Mouse (Mus musculus) midbrain, embryonic 16.5 days (tissue): ENCODE results near the gene Ankrd12. TPM values are rescaled to one million over a fixed set of nuclear protein-coding genes. Genes with fewer than 3 reads are reported as not detected.

Source experiments
- ATAC-seq: fragments of 200-750 bp; cut with Nextera tagmentation; 2 replicates; pipeline ENCODE4 v1.8.0; 2017; ENCODE audit warnings: moderate TSS enrichment
- H3K27ac ChIP-seq: fragments of 300-500 bp; sonication (generic); 2 replicates; pipeline ENCODE4 v1.5.1; 2014; ENCODE audit warnings: mild to moderate bottlenecking, low read length, mixed read lengths
- H3K27me3 ChIP-seq: fragments of 300-500 bp; sonication (generic); 2 replicates; pipeline ENCODE4 v1.6.1; 2014; ENCODE audit warnings: low read depth, low read length, mixed read lengths; ENCODE audit not compliant: control insufficient read depth, insufficient read depth
- H3K36me3 ChIP-seq: fragments of 300-500 bp; sonication (generic); 2 replicates; pipeline ENCODE4 v1.6.1; 2014; ENCODE audit warnings: mild to moderate bottlenecking, low read length, moderate library complexity, mixed read lengths; ENCODE audit not compliant: control insufficient read depth, insufficient read depth
- H3K4me1 ChIP-seq: fragments of 300-500 bp; sonication (generic); 2 replicates; pipeline ENCODE4 v1.6.1; 2014; ENCODE audit warnings: mild to moderate bottlenecking, low read length, mixed read lengths; ENCODE audit not compliant: control insufficient read depth, insufficient read depth
- H3K4me2 ChIP-seq: fragments of 300-500 bp; sonication (generic); 2 replicates; pipeline ENCODE4 v1.6.1; 2014; ENCODE audit warnings: mild to moderate bottlenecking, low read length, mixed read lengths
- H3K4me3 ChIP-seq: fragments of 300-500 bp; sonication (generic); 2 replicates; pipeline ENCODE4 v1.5.1; 2014; ENCODE audit warnings: low read depth, mild to moderate bottlenecking, low read length, moderate library complexity, mixed read lengths
- H3K9ac ChIP-seq: fragments of 300-500 bp; sonication (generic); 2 replicates; pipeline ENCODE4 v1.6.1; 2014; ENCODE audit warnings: low read depth, low read length, mixed read lengths
- H3K9me3 ChIP-seq: fragments of 300-500 bp; sonication (generic); replicated peaks from 2 replicates; pipeline ENCODE4 v1.6.1; 2014; ENCODE audit warnings: mild to moderate bottlenecking, low read length, mixed read lengths; ENCODE audit not compliant: control insufficient read depth, poor library complexity, severe bottlenecking
- whole genome bisulfite sequencing: fragments of 180-500 bp; shearing (Covaris S2); extraction: QIAGEN DNeasy Blood & Tissue Kit; methylation state at CpG from one replicate; pipeline ENCODE4 v1.1.7; 2014; 5-methylcytosine and 5-hydroxymethylcytosine counted together
- polyA plus RNA-seq: library from polyadenylated mRNA; unstranded; fragments of >200 nt; fragmentation: Nextera tagmentation; extraction: Ambion mirVana; gene quantifications from 2 replicates; pipeline ENCODE4 v1.2.1, GENCODE M21; 2015

Ankrd12 gene
- polyA plus RNA-seq, 1 experiment from 2014 or later = 198 TPM

GRCm38 (mm10) chr17:65952083-65952482 lies 124.8 kb downstream of the Ankrd12 start:
- WGBS = 88% methylated on average over 5 of the region's 5 CpGs
- ATAC-seq = no peak
- Histone ChIP-seq H3K9me3 (no peaks in the 10 kb centered on the region), H3K9ac (no peak overlapping the region), H3K36me3 (peaks cover 9% of the 10 kb centered on the region), H3K27ac (no peak overlapping the region), H3K4me1 (peaks cover 14% of the 10 kb centered on the region; the same call in 1 of the 2 replicates), H3K4me3 (no peak overlapping the region), H3K27me3 (no peaks in the 10 kb centered on the region), H3K4me2 (no peak overlapping the region)

DNA sequence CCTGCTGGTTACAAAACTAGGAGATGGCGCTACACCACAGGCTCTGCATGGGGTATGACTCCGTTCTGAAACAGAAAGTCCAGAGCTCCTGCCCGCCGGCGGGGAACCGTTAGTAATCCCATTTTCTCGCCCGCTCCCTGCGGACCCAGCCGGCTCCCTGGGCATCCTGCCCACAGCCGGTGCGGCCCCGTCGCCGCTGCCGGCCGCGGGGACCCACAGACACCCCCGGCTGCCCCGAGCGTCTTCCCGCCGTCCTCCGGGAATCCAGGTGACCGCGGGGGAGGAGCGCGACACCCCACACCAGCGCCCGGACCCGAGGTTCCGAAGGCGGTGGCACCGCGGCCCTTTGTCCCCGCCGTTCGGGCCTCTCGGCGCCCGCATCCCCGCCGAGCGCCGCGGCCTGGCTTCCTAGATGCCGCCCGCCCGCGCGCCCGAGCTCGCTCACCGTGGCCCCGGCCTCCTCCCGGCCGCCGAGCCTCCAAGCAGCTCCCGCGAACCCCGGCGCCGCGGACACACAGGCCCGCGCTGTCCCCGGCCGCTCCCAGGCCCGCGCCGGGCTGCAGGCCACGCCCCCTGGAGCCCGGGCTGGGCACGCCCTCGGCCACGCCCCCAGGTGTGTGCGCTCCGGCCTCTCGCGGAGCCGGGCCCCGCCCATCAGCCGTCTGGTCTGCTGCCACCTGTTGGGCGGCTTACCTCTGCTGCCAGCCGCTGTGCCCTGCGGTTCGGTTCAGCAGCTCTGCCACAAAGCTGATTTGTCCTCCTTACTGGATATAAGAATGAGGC lies 126.1 kb downstream of the Ankrd12 start, which contains the start of gene Twsg1:
Gene Twsg1 (minus strand): TSS at position 605 of the 783 bp plus-strand sequence.
- Histone ChIP-seq H3K9ac (peak within 1 kb of the TSS; percentile 76), H3K27ac (peak within 1 kb of the TSS; percentile 84), H3K4me2 (peak within 1 kb of the TSS; percentile 68), H3K36me3 (peaks cover 9% of the 10 kb centered on the region), H3K4me1 (peaks cover 14% of the 10 kb centered on the region; the same call in 1 of the 2 replicates), H3K4me3 (peak within 1 kb of the TSS; percentile 60), H3K27me3 (no peaks in the 10 kb centered on the region), H3K9me3 (no peaks in the 10 kb centered on the region)
- peak; percentile 95 for ATAC-seq
- 0% methylated on average over 79 of the region's 87 CpGs for WGBS

GRCm38 (mm10) chr17:65950183-65950582 lies 126.7 kb downstream of the Ankrd12 start:
- WGBS = 28% methylated on average over 7 of the region's 7 CpGs
- H3K27ac ChIP-seq = peak overlapping the region; percentile 84

GRCm38 (mm10) chr17:65947307-65947706 lies 129.6 kb downstream of the Ankrd12 start:
- peaks cover 9% of the 10 kb centered on the region for H3K36me3 ChIP-seq
- H3K4me2 ChIP-seq = no peak overlapping the region
- no peak overlapping the region for H3K27ac ChIP-seq
- peaks cover 14% of the 10 kb centered on the region; the same call in 1 of the 2 replicates for H3K4me1 ChIP-seq
- ATAC-seq = no peak
- H3K27me3 ChIP-seq = no peaks in the 10 kb centered on the region
- H3K4me3 ChIP-seq = no peak overlapping the region
- 96% methylated on average over 8 of the region's 8 CpGs for WGBS
- H3K9ac ChIP-seq = no peak overlapping the region
- H3K9me3 ChIP-seq = no peaks in the 10 kb centered on the region

More at GRCm38 (mm10) chr17:65950183-65950582, 126.7 kb downstream of the Ankrd12 start:
- Histone ChIP-seq H3K4me2 (peak overlapping the region; percentile 68), H3K9ac (peak overlapping the region; percentile 76), H3K36me3 (peaks cover 9% of the 10 kb centered on the region), H3K27me3 (no peaks in the 10 kb centered on the region), H3K9me3 (no peaks in the 10 kb centered on the region), H3K4me1 (peaks cover 14% of the 10 kb centered on the region; the same call in 1 of the 2 replicates), H3K4me3 (peak overlapping the region; percentile 60)
- peak; percentile 26 for ATAC-seq

DNA sequence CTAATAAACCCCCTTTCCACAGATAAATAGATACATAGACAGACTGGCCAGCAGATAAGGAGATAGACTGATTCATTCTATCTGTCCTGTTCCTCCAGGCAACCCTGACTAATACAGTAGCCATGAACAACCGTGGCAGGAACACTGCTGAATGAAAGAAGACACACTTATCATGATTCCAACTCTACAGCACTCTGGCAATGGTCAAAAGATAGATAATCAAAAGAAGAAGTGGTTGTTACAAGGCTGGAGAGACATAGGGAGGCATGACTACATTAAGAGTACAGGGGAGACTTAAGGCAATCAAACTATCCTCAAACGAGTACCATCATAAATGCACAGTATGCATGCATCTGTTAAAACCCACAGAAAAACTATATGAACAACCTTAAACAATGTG lies 131.5 kb downstream of the Ankrd12 start:
- peaks cover 9% of the 10 kb centered on the region for H3K36me3 ChIP-seq
- 97% methylated on average over 2 of the region's 2 CpGs for WGBS
- ATAC-seq = no peak
- peaks cover 12% of the 10 kb centered on the region; the same call in 1 of the 2 replicates for H3K4me1 ChIP-seq
- no peak overlapping the region for H3K27ac ChIP-seq
- H3K27me3 ChIP-seq = no peaks in the 10 kb centered on the region
- no peak overlapping the region for H3K4me3 ChIP-seq
- H3K9me3 ChIP-seq = no peaks in the 10 kb centered on the region
- H3K9ac ChIP-seq = no peak overlapping the region
- H3K4me2 ChIP-seq = no peak overlapping the region

- ATAC-seq = no peak
- H3K9me3 ChIP-seq = no peaks in the 10 kb centered on the region
- peaks cover 6% of the 10 kb centered on the region; the same call in 1 of the 2 replicates for H3K36me3 ChIP-seq
- no peak overlapping the region for H3K4me3 ChIP-seq
- no peak overlapping the region for H3K9ac ChIP-seq
- H3K27me3 ChIP-seq = no peaks in the 10 kb centered on the region
- H3K4me1 ChIP-seq = no peaks in the 10 kb centered on the region
- 83% methylated on average over 4 of the region's 4 CpGs for WGBS
- no peak overlapping the region for H3K27ac ChIP-seq
- no peak overlapping the region for H3K4me2 ChIP-seq
Observed at GRCm38 (mm10) chr17:65942394-65942793, 134.5 kb downstream of the Ankrd12 start.

GRCm38 (mm10) chr17:65941275-65941674 lies 135.6 kb downstream of the Ankrd12 start:
- Histone ChIP-seq H3K9me3 (no peaks in the 10 kb centered on the region), H3K9ac (no peak overlapping the region), H3K4me1 (no peaks in the 10 kb centered on the region), H3K4me3 (no peak overlapping the region), H3K27me3 (no peaks in the 10 kb centered on the region), H3K4me2 (no peak overlapping the region), H3K27ac (no peak overlapping the region), H3K36me3 (peaks cover 11% of the 10 kb centered on the region; the same call in 1 of the 2 replicates)
- no peak for ATAC-seq
- WGBS = 88% methylated on average over 6 of the region's 6 CpGs

GRCm38 (mm10) chr17:65940221-65940620 lies 136.7 kb downstream of the Ankrd12 start:
- Histone ChIP-seq H3K36me3 (peaks cover 15% of the 10 kb centered on the region; the same call in 1 of the 2 replicates), H3K27me3 (no peaks in the 10 kb centered on the region), H3K4me3 (no peak overlapping the region), H3K4me1 (no peaks in the 10 kb centered on the region), H3K9ac (no peak overlapping the region), H3K27ac (no peak overlapping the region), H3K4me2 (no peak overlapping the region), H3K9me3 (no peaks in the 10 kb centered on the region)
- WGBS = 72% methylated on average over 12 of the region's 12 CpGs
- no peak for ATAC-seq
